Mouse (Mus musculus) thymus, adult 2 months (tissue): ENCODE data around the gene Chml.

Experiments used
- CTCF ChIP-seq: fragments of 200-500 bp; IDR thresholded peaks from 2 replicates; pipeline ENCODE4 v1.5.1; 2012; ENCODE audit warnings: mild to moderate bottlenecking, control low read depth, low read length, moderate library complexity, borderline replicate concordance; ENCODE audit not compliant: control insufficient read depth, poor library complexity, insufficient read depth; ENCODE audit errors: extremely low read depth
- POLR2A ChIP-seq: fragments of 200-500 bp; IDR thresholded peaks from 2 replicates; pipeline ENCODE4 v1.6.1; 2012; ENCODE audit warnings: mild to moderate bottlenecking, low read length, control low read depth, moderate library complexity; ENCODE audit not compliant: control insufficient read depth, poor library complexity, insufficient read depth; ENCODE audit errors: extremely low read depth

DNA sequence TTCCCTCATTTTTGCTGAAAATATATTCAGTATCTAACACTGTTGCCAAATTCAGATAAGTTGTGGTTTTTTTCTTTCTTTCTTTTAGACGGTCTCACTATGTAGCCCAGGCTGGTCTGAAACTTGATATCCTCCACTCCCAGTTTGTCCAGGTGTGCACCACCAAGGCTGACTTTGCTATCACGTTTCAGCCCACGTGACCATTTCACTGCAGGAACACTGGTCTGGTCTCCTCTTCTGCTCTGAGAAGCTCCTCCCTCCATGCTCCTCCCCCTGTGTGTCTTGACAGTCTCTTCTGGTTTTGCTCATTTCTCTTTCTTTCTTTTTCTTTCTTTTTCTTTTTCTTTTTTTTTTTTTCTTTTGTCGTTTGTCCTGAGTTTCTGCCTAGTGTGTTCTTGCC, 7.1 kb upstream of the Chml start:
- TF ChIP-seq POLR2A: no peak
- TF ChIP-seq CTCF: no peak
